Mouse (Mus musculus) ES-Bruce4 (cell line): Measurements from ENCODE around the gene Fhdc1. TPM values are rescaled to one million over a fixed set of nuclear protein-coding genes. Genes with fewer than 3 reads are reported as not detected.

Source experiments
- H3K27ac ChIP-seq: 2 replicates; pipeline ENCODE4 v1.5.1; 2012; ENCODE audit warnings: low read length, inconsistent platforms; ENCODE audit not compliant: insufficient read depth
- H3K27me3 ChIP-seq: 2 replicates; pipeline ENCODE4 v1.6.1; 2012; ENCODE audit warnings: mild to moderate bottlenecking, low read length, inconsistent platforms; ENCODE audit not compliant: control insufficient read depth, poor library complexity, insufficient read depth, severe bottlenecking
- H3K36me3 ChIP-seq: 2 replicates; pipeline ENCODE4 v1.6.1; 2012; ENCODE audit warnings: inconsistent platforms, mild to moderate bottlenecking, low read length, moderate library complexity; ENCODE audit not compliant: control insufficient read depth, poor library complexity, insufficient read depth, severe bottlenecking
- H3K4me1 ChIP-seq: one replicate; pipeline ENCODE4 v1.8.1; 2011; ENCODE audit warnings: low read length; ENCODE audit not compliant: control insufficient read depth, insufficient read depth
- H3K4me3 ChIP-seq: 2 replicates; pipeline ENCODE4 v1.5.1; 2011; ENCODE audit warnings: low read depth, mild to moderate bottlenecking, low read length
- H3K9ac ChIP-seq: 2 replicates; pipeline ENCODE4 v1.6.1; 2012; ENCODE audit warnings: low read depth, mild to moderate bottlenecking, inconsistent platforms; ENCODE audit not compliant: poor library complexity, severe bottlenecking
- H3K9me3 ChIP-seq: replicated peaks from 2 replicates; pipeline ENCODE4 v1.6.1; 2012; ENCODE audit warnings: mild to moderate bottlenecking, low read length, inconsistent platforms; ENCODE audit not compliant: control insufficient read depth, poor library complexity, insufficient read depth, severe bottlenecking
- CTCF ChIP-seq: IDR thresholded peaks from one replicate; pipeline ENCODE4 v1.8.1; 2011; ENCODE audit warnings: low read depth, low read length
- EP300 ChIP-seq: IDR thresholded peaks from 2 replicates; pipeline ENCODE4 v1.6.1; 2011; ENCODE audit warnings: low read depth, low read length; ENCODE audit not compliant: insufficient read depth
- POLR2A ChIP-seq: IDR thresholded peaks from one replicate; pipeline ENCODE4 v1.8.1; 2011; ENCODE audit warnings: low read length; ENCODE audit not compliant: insufficient read depth
- polyA plus RNA-seq: library from polyadenylated mRNA; stranded (reverse); fragments of >200 nt; gene quantifications from 2 replicates; pipeline ENCODE4 v1.2.4, GENCODE M21; 2011; ENCODE audit warnings: low read depth; ENCODE audit not compliant: missing spikeins, insufficient read depth, insufficient read length

Gene Fhdc1
- polyA plus RNA-seq, 1 experiment, result 1.8 TPM

GRCm38 (mm10) chr3:84445838-84446237, 34.4 kb downstream of the Fhdc1 start:
- H3K36me3 ChIP-seq, result no peaks in the 10 kb centered on the region
- no peak overlapping the region for H3K27ac ChIP-seq
- TF ChIP-seq POLR2A (peak; percentile 53), EP300 (0 out of 2 replicates have a peak, but pooled peaks have one; percentile 13), CTCF (no peak)
- no peaks in the 10 kb centered on the region for H3K4me1 ChIP-seq
- H3K27me3 ChIP-seq, result no peaks in the 10 kb centered on the region
- no peaks in the 10 kb centered on the region for H3K9me3 ChIP-seq
- H3K9ac ChIP-seq, result peak overlapping the region; percentile 28; the same call in 1 of the 2 replicates
- peak overlapping the region; percentile 61 for H3K4me3 ChIP-seq

- no peaks in the 10 kb centered on the region for H3K9me3 ChIP-seq
- no peaks in the 10 kb centered on the region for H3K27me3 ChIP-seq
- no peaks in the 10 kb centered on the region for H3K4me1 ChIP-seq
- H3K9ac ChIP-seq, result no peak overlapping the region
- TF ChIP-seq POLR2A, result no peak
- TF ChIP-seq EP300, result no peak
- TF ChIP-seq CTCF, result no peak
- H3K27ac ChIP-seq, result no peak overlapping the region
- H3K4me3 ChIP-seq, result no peak overlapping the region
- H3K36me3 ChIP-seq, result no peaks in the 10 kb centered on the region
These were observed 37.3 kb downstream of the Fhdc1 start for GRCm38 (mm10) chr3:84442890-84443289.

GRCm38 (mm10) chr3:84439431-84440210, 40.6 kb downstream of the Fhdc1 start:
- Histone ChIP-seq H3K9me3 (no peaks in the 10 kb centered on the region), H3K9ac (no peak overlapping the region)

GRCm38 (mm10) chr3:84438840-84439239, 41.4 kb downstream of the Fhdc1 start:
- H3K9me3 ChIP-seq, result no peaks in the 10 kb centered on the region
- no peak overlapping the region for H3K4me3 ChIP-seq
- H3K36me3 ChIP-seq, result no peaks in the 10 kb centered on the region
- H3K27ac ChIP-seq, result no peak overlapping the region
- H3K4me1 ChIP-seq, result no peaks in the 10 kb centered on the region
- TF ChIP-seq POLR2A (no peak), EP300 (no peak), CTCF (no peak)
- H3K9ac ChIP-seq, result no peak overlapping the region
- H3K27me3 ChIP-seq, result no peaks in the 10 kb centered on the region

More at GRCm38 (mm10) chr3:84439431-84440210, 40.6 kb downstream of the Fhdc1 start:
- Histone ChIP-seq H3K27me3 (no peaks in the 10 kb centered on the region), H3K36me3 (no peaks in the 10 kb centered on the region), H3K4me3 (no peak overlapping the region), H3K27ac (no peak overlapping the region), H3K4me1 (no peaks in the 10 kb centered on the region)
- TF ChIP-seq EP300, result no peak
- no peak for TF ChIP-seq CTCF
- no peak for TF ChIP-seq POLR2A

- no peak for TF ChIP-seq POLR2A
- TF ChIP-seq EP300, result no peak
- TF ChIP-seq CTCF, result no peak
- Histone ChIP-seq H3K27me3 (no peaks in the 10 kb centered on the region), H3K9me3 (no peaks in the 10 kb centered on the region), H3K27ac (no peak overlapping the region), H3K4me3 (no peak overlapping the region), H3K4me1 (no peaks in the 10 kb centered on the region), H3K36me3 (no peaks in the 10 kb centered on the region), H3K9ac (no peak overlapping the region)
These were observed 42.1 kb downstream of the Fhdc1 start for GRCm38 (mm10) chr3:84438118-84438517.

GRCm38 (mm10) chr3:84436947-84437346, 43.3 kb downstream of the Fhdc1 start:
- TF ChIP-seq CTCF, result no peak
- TF ChIP-seq EP300, result no peak
- no peak for TF ChIP-seq POLR2A

More at GRCm38 (mm10) chr3:84436947-84437346, 43.3 kb downstream of the Fhdc1 start:
- H3K4me3 ChIP-seq, result no peak overlapping the region
- no peak overlapping the region for H3K9ac ChIP-seq
- no peaks in the 10 kb centered on the region for H3K9me3 ChIP-seq
- no peaks in the 10 kb centered on the region for H3K36me3 ChIP-seq
- H3K4me1 ChIP-seq, result no peaks in the 10 kb centered on the region
- no peaks in the 10 kb centered on the region for H3K27me3 ChIP-seq
- no peak overlapping the region for H3K27ac ChIP-seq
